Mouse (Mus musculus): Measurements from ENCODE around the gene Prkar2b.

The Prkar2b gene

GRCm38 (mm10) chr12:32061090-32061930 lies at the start of gene Prkar2b:
TSS of gene Prkar2b (minus strand) at chr12:32061296.
- ChIA-PET POLR2A (interaction anchor here (0.6 to 3.4 kb wide), 13 partner anchors 15 to 748 kb away, joined by 3 to 27 read pairs (median 3); partner anchors contain the start of gene Hbp1 (in 3 of the 4)), CTCF (interaction anchor here in 1 of 4 experiments (0.6 kb wide), 1 partner anchor 318 kb away, joined by 7 read pairs; no protein-coding TSS in a partner anchor)

- CTCF ChIA-PET: no interaction called here
- POLR2A ChIA-PET: no interaction called here
These were observed 48.1 kb upstream of the Prkar2b start for GRCm38 (mm10) chr12:32109201-32109600.

GRCm38 (mm10) chr12:32104955-32105521 lies 43.9 kb upstream of the Prkar2b start:
- ChIA-PET CTCF (no interaction called here), POLR2A (no interaction called here)

DNA sequence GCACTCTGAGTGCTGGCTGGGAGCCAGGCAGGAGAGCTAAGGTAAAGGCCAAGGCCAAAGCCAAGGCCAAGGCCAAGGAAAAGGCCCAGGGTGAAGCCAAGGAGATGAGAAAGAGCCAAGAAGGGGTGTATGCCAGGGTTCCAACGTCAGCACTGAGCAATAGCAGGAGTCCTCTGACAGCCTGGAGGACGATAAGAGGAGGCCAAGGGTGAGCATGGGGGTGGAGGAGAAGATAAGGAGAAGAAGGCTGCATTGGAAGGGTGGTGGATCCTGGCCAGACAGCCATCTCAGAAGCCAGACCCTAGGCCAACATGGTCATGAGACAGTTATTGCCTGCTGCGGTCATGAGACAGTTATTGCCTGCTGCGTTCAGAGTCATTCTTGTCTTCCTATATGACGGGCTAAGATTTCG lies 43.4 kb upstream of the Prkar2b start:
- ChIA-PET CTCF (no interaction called here), POLR2A (no interaction called here)

DNA sequence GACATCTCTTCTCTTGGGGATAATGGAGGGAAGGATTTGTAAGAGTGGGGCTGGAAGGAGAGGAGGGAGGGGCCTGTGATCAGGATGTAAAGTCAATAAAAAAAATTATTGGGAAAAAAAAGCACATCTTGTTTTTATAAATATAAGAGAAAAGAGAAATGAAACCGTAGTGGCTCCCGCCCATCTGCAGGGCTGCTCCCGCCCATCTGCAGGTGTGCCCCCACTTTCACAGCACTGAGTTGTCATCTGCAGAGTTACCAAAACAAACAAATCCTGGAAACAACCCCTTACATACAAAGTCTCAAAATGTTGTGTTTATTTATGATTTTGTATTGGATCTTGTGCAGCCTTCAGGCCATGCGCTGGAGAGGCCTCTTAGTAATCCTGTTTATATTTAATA lies 40.2 kb upstream of the Prkar2b start:
- CTCF ChIA-PET: no interaction called here

DNA sequence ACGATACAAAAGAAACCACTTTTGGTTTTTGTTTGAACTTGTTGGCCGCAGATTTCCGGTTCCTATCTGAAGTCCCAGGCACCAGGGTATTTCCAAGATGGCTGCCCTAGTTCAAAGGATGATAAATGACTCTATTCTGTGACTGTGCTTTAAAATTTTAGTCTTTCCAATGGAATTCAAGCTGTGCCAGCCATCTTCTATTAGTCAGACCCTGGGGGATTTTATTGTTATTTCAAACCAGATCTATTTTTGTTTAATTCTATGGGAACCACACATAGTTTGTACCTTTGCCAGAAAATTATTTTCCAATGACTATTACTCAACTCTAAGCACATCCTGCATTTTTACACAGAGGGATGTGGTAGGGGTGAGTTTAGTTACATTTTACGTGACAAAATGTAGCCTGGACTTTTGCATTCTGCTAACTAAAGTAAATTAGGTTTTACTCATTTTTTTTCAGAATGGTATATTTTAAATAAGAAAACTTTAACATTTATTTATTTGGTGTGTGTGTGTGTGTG lies 38.6 kb upstream of the Prkar2b start:
- POLR2A ChIA-PET: no interaction called here
- CTCF ChIA-PET: interaction anchor here in 1 of 4 experiments (0.6 kb wide), 1 partner anchor 369 kb away, joined by 11 read pairs; no protein-coding TSS in a partner anchor

More for the DNA sequence above, 40.2 kb upstream of the Prkar2b start:
- POLR2A ChIA-PET: no interaction called here

DNA sequence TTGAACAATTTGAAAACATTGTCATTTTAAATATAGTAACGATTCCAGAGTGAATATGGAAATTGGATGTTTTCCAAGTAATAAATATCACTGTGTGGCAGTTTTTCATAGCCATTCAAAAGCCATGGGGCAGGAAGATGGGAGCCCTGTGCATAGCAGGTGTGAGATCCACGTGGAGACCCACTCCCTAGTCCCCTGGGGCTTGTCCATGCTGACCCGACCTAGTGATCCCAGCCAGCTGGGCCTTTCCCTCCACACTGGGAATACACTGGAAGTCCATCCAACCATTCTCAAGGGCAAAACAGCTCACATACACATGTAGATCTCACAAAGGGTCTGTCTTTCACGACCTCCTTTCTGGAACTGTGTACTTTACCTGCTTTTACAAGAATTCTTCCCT lies 37.5 kb upstream of the Prkar2b start:
- ChIA-PET CTCF (no interaction called here), POLR2A (no interaction called here)

- CTCF ChIA-PET: no interaction called here
- POLR2A ChIA-PET: no interaction called here
These were observed 36.0 kb upstream of the Prkar2b start for GRCm38 (mm10) chr12:32097107-32097506.

GRCm38 (mm10) chr12:32095164-32095563 lies 34.1 kb upstream of the Prkar2b start:
- ChIA-PET CTCF (no interaction called here), POLR2A (no interaction called here)

GRCm38 (mm10) chr12:32092452-32092851 lies 31.4 kb upstream of the Prkar2b start:
- POLR2A ChIA-PET: no interaction called here

GRCm38 (mm10) chr12:32088566-32088965 lies 27.5 kb upstream of the Prkar2b start:
- CTCF ChIA-PET: no interaction called here
- POLR2A ChIA-PET: interaction anchor here in 1 of 4 experiments (0.7 kb wide), 2 partner anchors 52 to 589 kb away, joined by 3 to 4 read pairs; partner anchors contain the start of gene Cbll1

More at GRCm38 (mm10) chr12:32092452-32092851, 31.4 kb upstream of the Prkar2b start:
- CTCF ChIA-PET: no interaction called here

GRCm38 (mm10) chr12:32087339-32087738 lies 26.2 kb upstream of the Prkar2b start:
- CTCF ChIA-PET: no interaction called here
- POLR2A ChIA-PET: no interaction called here

DNA sequence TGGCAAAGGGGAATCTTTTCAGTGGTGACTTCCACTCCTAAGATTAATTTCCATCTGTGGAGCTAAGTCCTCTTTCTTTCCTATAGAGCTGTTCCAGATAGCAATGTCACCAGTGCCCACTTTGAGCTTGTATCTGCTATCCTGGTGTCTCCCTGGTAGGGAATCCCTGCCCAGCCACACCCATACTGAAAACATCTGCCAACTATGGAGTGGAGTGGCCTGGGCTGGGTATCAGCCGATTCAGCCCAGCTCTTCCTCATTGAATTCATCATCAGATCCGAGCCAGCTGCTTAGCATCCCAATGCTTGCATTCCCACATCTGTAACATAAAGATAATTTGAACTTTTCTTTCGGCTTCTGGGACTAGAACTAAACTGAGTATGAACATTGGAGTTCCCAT lies 25.8 kb upstream of the Prkar2b start:
- ChIA-PET CTCF (no interaction called here), POLR2A (interaction anchor here in 1 of 4 experiments (0.6 kb wide), 1 partner anchor 14 kb away, joined by 3 read pairs; no protein-coding TSS in a partner anchor)

GRCm38 (mm10) chr12:32085856-32086255 lies 24.8 kb upstream of the Prkar2b start:
- POLR2A ChIA-PET: no interaction called here
- CTCF ChIA-PET: no interaction called here

DNA sequence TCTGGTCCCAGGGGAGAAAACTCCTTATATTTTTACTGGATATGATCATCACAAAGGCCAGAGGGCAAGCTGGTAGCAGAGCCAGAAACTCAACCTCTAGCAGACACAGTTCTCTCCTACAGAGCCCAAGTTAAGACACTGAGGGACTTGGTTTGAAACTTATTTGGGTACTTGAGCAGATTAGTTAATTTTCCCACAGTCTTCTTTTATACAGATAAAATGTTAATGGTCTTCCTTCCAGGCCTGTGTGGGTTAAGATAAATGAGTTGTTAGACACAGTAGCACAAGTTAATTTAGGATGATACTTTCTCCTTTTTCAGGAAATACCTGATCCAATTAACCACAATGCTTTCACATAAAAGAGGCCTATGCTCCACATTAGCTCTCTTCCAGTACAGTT lies 24.1 kb upstream of the Prkar2b start:
- CTCF ChIA-PET: interaction anchor here in 1 of 4 experiments (0.6 kb wide), 1 partner anchor 1966 kb away, joined by 3 read pairs; no protein-coding TSS in a partner anchor
- POLR2A ChIA-PET: interaction anchor here in 1 of 4 experiments (0.7 to 1.2 kb wide), 2 partner anchors 24 to 426 kb away, joined by 3 to 4 read pairs; partner anchors contain the start of gene Prkar2b

GRCm38 (mm10) chr12:32084601-32085000 lies 23.5 kb upstream of the Prkar2b start:
- ChIA-PET POLR2A (interaction anchor here in 1 of 4 experiments (0.7 to 1.2 kb wide), 2 partner anchors 24 to 425 kb away, joined by 3 to 4 read pairs; partner anchors contain the start of gene Prkar2b), CTCF (interaction anchor here in 1 of 4 experiments (0.6 kb wide), 1 partner anchor 1966 kb away, joined by 3 read pairs; no protein-coding TSS in a partner anchor)

DNA sequence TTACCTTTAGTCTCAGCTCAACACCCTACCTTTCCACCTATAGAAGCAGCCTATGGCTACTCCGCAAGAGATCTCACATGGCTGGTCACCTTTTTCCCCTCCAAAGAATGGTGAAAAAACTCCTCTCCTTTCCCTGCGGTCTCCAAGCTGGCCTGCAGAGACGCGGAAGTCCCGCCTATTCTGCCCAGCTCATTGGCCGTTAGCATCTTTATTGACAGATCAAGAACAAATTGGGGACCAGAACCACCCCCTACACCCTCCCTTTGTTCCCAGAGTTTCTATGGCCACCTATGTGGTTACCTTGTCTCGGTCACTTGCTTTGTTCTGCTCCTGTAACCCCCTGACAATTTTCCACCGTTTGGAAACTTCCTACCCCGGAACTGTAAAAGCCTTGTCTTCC lies 19.6 kb upstream of the Prkar2b start:
- CTCF ChIA-PET: no interaction called here
- POLR2A ChIA-PET: interaction anchor here in 2 of 4 experiments (0.7 to 1.0 kb wide), 3 partner anchors 21 to 130 kb away, joined by 3 to 5 read pairs (median 3); partner anchors contain the start of gene Hbp1 (in 1 of the 2)

DNA sequence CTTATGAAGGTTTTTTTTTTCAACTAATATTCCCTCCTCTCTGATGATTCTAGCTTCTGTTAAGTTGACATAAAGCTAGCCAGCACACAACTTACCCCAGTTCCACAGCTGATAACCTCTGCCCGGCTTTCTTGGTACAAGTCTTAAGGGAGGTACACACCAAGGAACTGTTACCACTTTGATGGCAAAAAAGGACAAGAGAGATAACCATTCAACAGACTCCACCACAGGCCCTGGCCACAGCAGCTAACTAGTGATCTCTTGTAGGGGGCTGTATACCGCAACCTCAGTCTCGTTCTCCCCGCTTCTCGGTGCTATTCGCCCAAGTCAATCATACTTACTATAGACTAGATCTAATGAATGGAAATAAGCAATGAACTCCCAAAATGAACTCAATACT lies 16.3 kb upstream of the Prkar2b start:
- CTCF ChIA-PET: interaction anchor here in 1 of 4 experiments (0.6 kb wide), 1 partner anchor 46 kb away, joined by 9 read pairs; no protein-coding TSS in a partner anchor

GRCm38 (mm10) chr12:32075831-32076715 lies 15.0 kb upstream of the Prkar2b start:
- POLR2A ChIA-PET: interaction anchor here in 2 of 4 experiments (0.6 to 1.4 kb wide), 3 partner anchors 16 to 146 kb away, joined by 3 to 6 read pairs (median 4); no protein-coding TSS in a partner anchor
- CTCF ChIA-PET: no interaction called here

More for the DNA sequence above, 16.3 kb upstream of the Prkar2b start:
- POLR2A ChIA-PET: interaction anchor here in 1 of 4 experiments (0.6 kb wide), 1 partner anchor 34 kb away, joined by 3 read pairs; no protein-coding TSS in a partner anchor

Measured in embryonic stem cell, embryonic (primary cell).